Comparison of ENCODE assay signal across 21 mouse cellular contexts in genomic region chr1:92202639-92203352, GRCm38 (mm10). TPM values are rescaled to one million over a fixed set of nuclear protein-coding genes. Genes with fewer than 3 reads are reported as not detected.
DNase-seq lines count a peak whose midpoint lies in the region; ATAC-seq and TF ChIP-seq lines count a peak whose summit lies in the region.
"Had no signal": no experiment of that assay in that cellular context is flagged by ENCODE, and none has a peak within 500 bp of the region (broad histone marks: within the 10 kb centered on the region; RNA-seq: fewer than 3 reads in every experiment).

No protein-coding gene starts in this region.

- no peak overlapping the region for H3K9ac ChIP-seq in forebrain, embryonic 13.5 days
- H3K9ac ChIP-seq in forebrain, embryonic 11.5 days (ENCODE audit: low read length): no peak overlapping the region
- H3K9ac ChIP-seq in limb, embryonic 12.5 days (replicated peaks): no peak overlapping the region
- H3K9ac ChIP-seq in forebrain, postnatal 0 days: no peak overlapping the region
- H3K9ac ChIP-seq: kidney, embryonic 15.5 days; lung, embryonic 15.5 days; midbrain, embryonic 12.5 days had no signal

- H3K27ac ChIP-seq in forebrain, embryonic 13.5 days: 0 out of 2 replicates have a peak overlapping the region, but pooled peaks have one; percentile 7
- no peak overlapping the region for H3K27ac ChIP-seq in forebrain, embryonic 11.5 days (ENCODE audit: low read depth, low read length)
- H3K27ac ChIP-seq in limb, embryonic 12.5 days: peak overlapping the region; percentile 13; the same call in 1 of the 2 replicates
- H3K27ac ChIP-seq in limb, embryonic 10.5 days: no peak overlapping the region
- H3K27ac ChIP-seq in forebrain, postnatal 0 days (ENCODE audit: low read depth, low read length): no peak overlapping the region
- H3K27ac ChIP-seq: kidney, embryonic 15.5 days; left cerebral cortex, adult 2 months; lung, embryonic 15.5 days; midbrain, embryonic 12.5 days; stomach, postnatal 0 days had no signal

- no peaks in the 10 kb centered on the region for H3K9me3 ChIP-seq in forebrain, embryonic 13.5 days (replicated peaks)
- no peaks in the 10 kb centered on the region for H3K9me3 ChIP-seq in forebrain, embryonic 11.5 days (ENCODE audit: control insufficient read depth, low read length)
- H3K9me3 ChIP-seq in limb, embryonic 12.5 days: no peaks in the 10 kb centered on the region
- H3K9me3 ChIP-seq in limb, embryonic 10.5 days (replicated peaks): no peaks in the 10 kb centered on the region
- H3K9me3 ChIP-seq in forebrain, postnatal 0 days (ENCODE audit: low read length): no peaks in the 10 kb centered on the region
- H3K9me3 ChIP-seq: kidney, embryonic 15.5 days; lung, embryonic 15.5 days; midbrain, embryonic 12.5 days had no signal

- TF ChIP-seq CTCF in forebrain, postnatal 0 days (IDR thresholded peaks at IDR 0.05; ENCODE audit: low read depth): no peak

- no peak overlapping the region for H3K4me2 ChIP-seq in forebrain, embryonic 13.5 days
- H3K4me2 ChIP-seq in forebrain, embryonic 11.5 days (ENCODE audit: low read depth, low read length, severe bottlenecking): no peak overlapping the region
- H3K4me2 ChIP-seq in limb, embryonic 12.5 days: no peak overlapping the region
- H3K4me2 ChIP-seq in forebrain, postnatal 0 days (ENCODE audit: low read depth): no peak overlapping the region
- H3K4me2 ChIP-seq: heart, embryonic 11.5 days; kidney, embryonic 15.5 days; lung, embryonic 15.5 days; midbrain, embryonic 12.5 days had no signal

- DNase-seq in forebrain, embryonic 11.5 days (ENCODE audit: low spot score): no peak
- DNase-seq in limb, embryonic 10.5 days (ENCODE audit: low spot score): no peak
- peak; percentile 38 for DNase-seq in brain, adult 2 months (ENCODE audit: low read depth, low spot score)
- DNase-seq in forebrain, postnatal 0 days: no peak
- no peak for DNase-seq in adrenal gland, postnatal 4 days (ENCODE audit: low spot score in 2 of 2)
- no peak for DNase-seq in c-Kit-positive CD71-positive TER-119-positive erythroid progenitor cells, embryonic 14.5 days (ENCODE audit: low spot score)
- DNase-seq: cerebellum, adult 11-12 months; gastrocnemius, postnatal 36 days; heart, postnatal 36 days; liver; thymus, postnatal 36 days had no signal

- no peaks in the 10 kb centered on the region for H3K36me3 ChIP-seq in forebrain, embryonic 13.5 days (ENCODE audit: poor library complexity, severe bottlenecking)
- H3K36me3 ChIP-seq in forebrain, embryonic 11.5 days (ENCODE audit: control insufficient read depth, insufficient read depth, low read length): no peaks in the 10 kb centered on the region
- no peaks in the 10 kb centered on the region for H3K36me3 ChIP-seq in limb, embryonic 12.5 days
- H3K36me3 ChIP-seq in limb, embryonic 10.5 days: no peaks in the 10 kb centered on the region
- H3K36me3 ChIP-seq in forebrain, postnatal 0 days (ENCODE audit: insufficient read depth): no peaks in the 10 kb centered on the region
- H3K36me3 ChIP-seq: kidney, embryonic 15.5 days; lung, embryonic 15.5 days; midbrain, embryonic 12.5 days had no signal

- no peak for ATAC-seq in forebrain, embryonic 13.5 days
- ATAC-seq in forebrain, embryonic 11.5 days (replicated peaks; ENCODE audit: low FRiP score): no peak
- no peak for ATAC-seq in limb, embryonic 12.5 days (ENCODE audit: insufficient number of reproducible peaks, insufficient read depth, low FRiP score, low TSS enrichment, low read depth)
- ATAC-seq in forebrain, postnatal 0 days: peak; percentile 71
- ATAC-seq: inflammation-experienced regulatory T-cells, adult 6 months; Patski had no signal

- 83% methylated on average over 17 of the region's 17 CpGs for WGBS in forebrain, embryonic 13.5 days
- 86% methylated on average over 17 of the region's 17 CpGs for WGBS in forebrain, embryonic 11.5 days
- 76% methylated on average over 17 of the region's 17 CpGs for WGBS in limb, embryonic 12.5 days
- 84% methylated on average over 17 of the region's 17 CpGs for WGBS in limb, embryonic 10.5 days
- 74% methylated on average over 17 of the region's 17 CpGs for WGBS in forebrain, postnatal 0 days

- no peaks in the 10 kb centered on the region for H3K4me1 ChIP-seq in forebrain, embryonic 13.5 days
- no peaks in the 10 kb centered on the region for H3K4me1 ChIP-seq in forebrain, embryonic 11.5 days (replicated peaks; ENCODE audit: control insufficient read depth, insufficient read depth, low read length)
- no peaks in the 10 kb centered on the region for H3K4me1 ChIP-seq in limb, embryonic 12.5 days (replicated peaks)
- H3K4me1 ChIP-seq in limb, embryonic 10.5 days: no peaks in the 10 kb centered on the region
- no peaks in the 10 kb centered on the region for H3K4me1 ChIP-seq in forebrain, postnatal 0 days (ENCODE audit: insufficient read depth)
- H3K4me1 ChIP-seq: lung, embryonic 15.5 days; midbrain, embryonic 12.5 days had no signal

- no peak overlapping the region for H3K4me3 ChIP-seq in forebrain, embryonic 13.5 days
- no peak overlapping the region for H3K4me3 ChIP-seq in forebrain, embryonic 11.5 days (ENCODE audit: low read depth, low read length)
- H3K4me3 ChIP-seq in limb, embryonic 12.5 days (replicated peaks): no peak overlapping the region
- no peak overlapping the region for H3K4me3 ChIP-seq in limb, embryonic 10.5 days
- H3K4me3 ChIP-seq in forebrain, postnatal 0 days (ENCODE audit: low read depth, low read length): no peak overlapping the region
- H3K4me3 ChIP-seq: kidney, embryonic 15.5 days; left cerebral cortex, adult 2 months; lung, embryonic 15.5 days; midbrain, embryonic 12.5 days had no signal

- peaks cover under 1% of the 10 kb centered on the region; the same call in 1 of the 2 replicates for H3K27me3 ChIP-seq in forebrain, embryonic 13.5 days
- H3K27me3 ChIP-seq in forebrain, embryonic 11.5 days (ENCODE audit: control insufficient read depth, insufficient read depth, low read length): no peaks in the 10 kb centered on the region
- no peaks in the 10 kb centered on the region for H3K27me3 ChIP-seq in limb, embryonic 12.5 days
- H3K27me3 ChIP-seq in limb, embryonic 10.5 days (ENCODE audit: low read depth, poor library complexity, severe bottlenecking): no peaks in the 10 kb centered on the region
- H3K27me3 ChIP-seq in forebrain, postnatal 0 days (ENCODE audit: insufficient read depth, low read length): no peaks in the 10 kb centered on the region
- H3K27me3 ChIP-seq: kidney, embryonic 15.5 days; lung, embryonic 15.5 days; Patski had no signal

RNA-seq across cellular contexts. Expression of gene Hdac4, which starts 7.3 kb away (rescaled TPM):
- 22.6 and 25.1 TPM in 2 replicates for polyA plus RNA-seq in forebrain, embryonic 13.5 days (2015; fragmentation: Nextera tagmentation; extraction: Ambion mirVana)
- polyA plus RNA-seq in forebrain, embryonic 11.5 days (2014; fragmentation: Nextera tagmentation; extraction: Ambion mirVana): 29.6 and 31.9 TPM in 2 replicates
- 22.8 and 26.0 TPM in 2 replicates for polyA plus RNA-seq in limb, embryonic 12.5 days (2016; fragmentation: Nextera tagmentation; extraction: Ambion mirVana)
- 16.3 and 20.7 TPM in 2 replicates for polyA plus RNA-seq in limb, embryonic 10.5 days (2016; fragmentation: Nextera tagmentation; extraction: Ambion mirVana)
- total RNA-seq in forebrain, postnatal 0 days (2014; rRNA removed): 39.7 and 57.0 TPM in 2 replicates
- polyA plus RNA-seq in forebrain, postnatal 0 days (2015; fragmentation: Nextera tagmentation; extraction: Ambion mirVana): 11.2 and 21.3 TPM in 2 replicates
- 10 to 100 TPM; 93.3 to 97.8 TPM for total RNA-seq in adrenal gland, postnatal 4 days (2021)

Comparison
In these comparisons a context has a peak if more than half of its experiments do, and no peak if none do; other contexts are left out.
1. H3K27ac ChIP-seq: peak in forebrain, embryonic 13.5 days (single experiment) and limb, embryonic 12.5 days (single experiment); none in forebrain, embryonic 11.5 days (single experiment), limb, embryonic 10.5 days (single experiment) and forebrain, postnatal 0 days (single experiment).